14 mouse cellular contexts compared by ENCODE assay signal in genomic region chr11:101360651-101361113, GRCm38 (mm10). TPM values are rescaled to one million over a fixed set of nuclear protein-coding genes. Genes with fewer than 3 reads are reported as not detected.
DNase-seq lines count a peak whose midpoint lies in the region; ATAC-seq and TF ChIP-seq lines count a peak whose summit lies in the region.
"Had no signal": no experiment of that assay in that cellular context is flagged by ENCODE, and none has a peak within 500 bp of the region (broad histone marks: within the 10 kb centered on the region; RNA-seq: fewer than 3 reads in every experiment).

No protein-coding gene starts in this region.

- no peaks in the 10 kb centered on the region for H3K36me3 ChIP-seq in hindbrain, postnatal 0 days (ENCODE audit: insufficient read depth, low read length)
- no peaks in the 10 kb centered on the region for H3K36me3 ChIP-seq in hindbrain, embryonic 11.5 days (ENCODE audit: control insufficient read depth, insufficient read depth, low read length)
- no peaks in the 10 kb centered on the region for H3K36me3 ChIP-seq in myocyte (ENCODE audit: control insufficient read depth, insufficient read depth)
- H3K36me3 ChIP-seq: neural tube, embryonic 13.5 days had no signal

- H3K27me3 ChIP-seq in hindbrain, postnatal 0 days (ENCODE audit: insufficient read depth, low read length), result no peaks in the 10 kb centered on the region
- no peaks in the 10 kb centered on the region for H3K27me3 ChIP-seq in hindbrain, embryonic 11.5 days (ENCODE audit: control insufficient read depth, insufficient read depth, low read length)
- H3K27me3 ChIP-seq in myocyte (ENCODE audit: control insufficient read depth, insufficient read depth, insufficient read length), result peaks cover 19% of the 10 kb centered on the region
- H3K27me3 ChIP-seq: neural tube, embryonic 13.5 days had no signal

- H3K4me1 ChIP-seq in hindbrain, postnatal 0 days (ENCODE audit: insufficient read depth, low read length), result no peaks in the 10 kb centered on the region
- no peaks in the 10 kb centered on the region for H3K4me1 ChIP-seq in hindbrain, embryonic 11.5 days (replicated peaks; ENCODE audit: control insufficient read depth, insufficient read depth, low read length)
- H3K4me1 ChIP-seq in brown adipose tissue, adult 24 weeks (ENCODE audit: control insufficient read depth, insufficient read depth, insufficient read length, low read length), result peaks cover 16% of the 10 kb centered on the region; the same call in 1 of the 2 replicates
- H3K4me1 ChIP-seq: neural tube, embryonic 13.5 days had no signal

- TF ChIP-seq POLR2A in myocyte (IDR thresholded peaks at IDR 0.05; ENCODE audit: insufficient read length, low read depth), result no peak

- no peak overlapping the region for H3K9ac ChIP-seq in hindbrain, postnatal 0 days (replicated peaks; ENCODE audit: low read length)
- H3K9ac ChIP-seq in hindbrain, embryonic 11.5 days (ENCODE audit: low read depth, low read length), result no peak overlapping the region
- H3K9ac ChIP-seq: neural tube, embryonic 13.5 days had no signal

- no peak overlapping the region for H3ac ChIP-seq in myocyte (ENCODE audit: control insufficient read depth, insufficient read length)

- no peak overlapping the region for H3K4me3 ChIP-seq in hindbrain, postnatal 0 days (ENCODE audit: low read length)
- H3K4me3 ChIP-seq in hindbrain, embryonic 11.5 days (ENCODE audit: low read depth, low read length), result no peak overlapping the region
- no peak overlapping the region for H3K4me3 ChIP-seq in brown adipose tissue, adult 24 weeks (ENCODE audit: insufficient read depth, low read depth, low read length)
- H3K4me3 ChIP-seq in myocyte, result no peak overlapping the region
- H3K4me3 ChIP-seq: erythroblast, embryonic 14.5 days; neural tube, embryonic 13.5 days had no signal

- H3K27ac ChIP-seq in hindbrain, postnatal 0 days, result peak overlapping the region; percentile 33; the same call in 1 of the 2 replicates
- H3K27ac ChIP-seq in hindbrain, embryonic 11.5 days (ENCODE audit: low read depth, low read length), result no peak overlapping the region
- H3K27ac ChIP-seq in brown adipose tissue, adult 24 weeks (replicated peaks; ENCODE audit: low read depth, low read length), result peak overlapping the region; percentile 49
- H3K27ac ChIP-seq: macrophage; neural tube, embryonic 13.5 days had no signal

- no peak overlapping the region for H3K4me2 ChIP-seq in hindbrain, postnatal 0 days (ENCODE audit: low read depth, low read length)
- H3K4me2 ChIP-seq in hindbrain, embryonic 11.5 days (replicated peaks; ENCODE audit: low read depth, low read length), result no peak overlapping the region
- H3K4me2 ChIP-seq in myocyte (ENCODE audit: low read depth), result no peak overlapping the region
- H3K4me2 ChIP-seq: neural tube, embryonic 13.5 days had no signal

- TF ChIP-seq CTCF in hindbrain, postnatal 0 days (IDR thresholded peaks at IDR 0.05; ENCODE audit: low read depth), result no peak

- H3K9me3 ChIP-seq in hindbrain, postnatal 0 days (ENCODE audit: low read length), result no peaks in the 10 kb centered on the region
- no peaks in the 10 kb centered on the region for H3K9me3 ChIP-seq in hindbrain, embryonic 11.5 days (ENCODE audit: control insufficient read depth, low read length)
- H3K9me3 ChIP-seq: neural tube, embryonic 13.5 days had no signal

- no peak for ATAC-seq in hindbrain, postnatal 0 days
- ATAC-seq in hindbrain, embryonic 11.5 days (ENCODE audit: low FRiP score), result no peak
- no peak for ATAC-seq in erythroblast, adult 5-6 weeks (replicated peaks; ENCODE audit: low FRiP score, poor library complexity, severe bottlenecking)

- intact Hi-C loops in heart, postnatal 25 days (cut with DNase I), result loop anchor here (2.0 kb wide), 1 partner anchor 32 kb away; no protein-coding TSS in a partner anchor
- intact Hi-C loops in left cerebral cortex, postnatal 25 days (cut with DNase I), result no loop called here

- 60% methylated on average over 3 of the region's 3 CpGs for WGBS in hindbrain, postnatal 0 days
- WGBS in hindbrain, embryonic 11.5 days, result 58% methylated on average over 3 of the region's 3 CpGs

- H3K79me2 ChIP-seq in myocyte (ENCODE audit: control insufficient read depth, insufficient read depth), result no peaks in the 10 kb centered on the region

- DNase-seq in hindbrain, postnatal 0 days (ENCODE audit: low spot score), result no peak
- DNase-seq in hindbrain, embryonic 11.5 days (ENCODE audit: low spot score), result no peak
- DNase-seq in heart, postnatal 25 days (ENCODE audit: low spot score), result peak; percentile 35
- DNase-seq in left cerebral cortex, postnatal 25 days (ENCODE audit: low spot score in 2 of 2), result no peak
- no peak for DNase-seq in testis, postnatal 14 days (ENCODE audit: low spot score)
- DNase-seq: cerebellum, postnatal 10 days; right cerebral cortex, postnatal 4 days had no signal

TF ChIP-seq in myocyte, 11 proteins besides CTCF, POLR2A, EP300 and RAD21:
- TF ChIP-seq USF1 (IDR thresholded peaks at IDR 0.05; ENCODE audit: low read depth) (peak; percentile 71), SRF (IDR thresholded peaks at IDR 0.05; ENCODE audit: control insufficient read depth, insufficient read length, low read depth) (no peak)

RNA-seq across cellular contexts. Expression of gene G6pc, which starts 6.7 kb away (rescaled TPM):
- 0.26 TPM in 1 of 2 replicates, not detected in the other for total RNA-seq in hindbrain, postnatal 0 days (2014; rRNA removed)
- polyA plus RNA-seq in hindbrain, postnatal 0 days (2015; fragmentation: Nextera tagmentation; extraction: Ambion mirVana), result not detected in 2 replicates
- not detected in 2 replicates for polyA plus RNA-seq in hindbrain, embryonic 11.5 days (2014; fragmentation: Nextera tagmentation; extraction: Ambion mirVana)
- not detected in 2 replicates for polyA plus RNA-seq in brown adipose tissue, adult 24 weeks (2012; ENCODE audit: insufficient read depth, insufficient read length, missing spikeins)
- total RNA-seq in heart, postnatal 25 days (2021), result not detected
- not detected for polyA plus RNA-seq in myocyte (2012; fragmentation: generic; extraction: Trizol)
- under 1 TPM in 1 of 2 experiments, not detected in 1; 0.14 TPM for total RNA-seq in left cerebral cortex, postnatal 25 days (2021)
- total RNA-seq in erythroblast, adult 5-6 weeks (2015; ENCODE audit: low replicate concordance), result not detected in 2 replicates
- 0.70 TPM in 1 of 2 replicates, not detected in the other for total RNA-seq in erythroblast, adult 5-6 weeks (2017; ENCODE audit: low replicate concordance)
- total RNA-seq: granulocyte monocyte progenitor cell, adult 5-6 weeks had no signal
- polyA plus RNA-seq: erythroblast, embryonic 14.5 days; macrophage; neural tube, embryonic 13.5 days had no signal

RNA-seq across cellular contexts. Expression of gene Aoc3, which starts 30.3 kb away (rescaled TPM):
- 0.36 and 0.47 TPM in 2 replicates for total RNA-seq in hindbrain, postnatal 0 days (2014; rRNA removed)
- 0.10 and 0.16 TPM in 2 replicates for polyA plus RNA-seq in hindbrain, postnatal 0 days (2015; fragmentation: Nextera tagmentation; extraction: Ambion mirVana)
- polyA plus RNA-seq in hindbrain, embryonic 11.5 days (2014; fragmentation: Nextera tagmentation; extraction: Ambion mirVana), result 0.10 TPM in 1 of 2 replicates, not detected in the other
- polyA plus RNA-seq in brown adipose tissue, adult 24 weeks (2012; ENCODE audit: insufficient read depth, insufficient read length, missing spikeins), result 156 and 209 TPM in 2 replicates
- 10 to 100 TPM; 13.9 to 18.5 TPM for total RNA-seq in heart, postnatal 25 days (2021)
- polyA plus RNA-seq in myocyte (2012; fragmentation: generic; extraction: Trizol), result 0.02 TPM
- total RNA-seq in left cerebral cortex, postnatal 25 days (2021), result under 1 TPM; 0.69 to 0.73 TPM
- 4.0 and 6.9 TPM in 2 replicates for total RNA-seq in erythroblast, adult 5-6 weeks (2015; ENCODE audit: low replicate concordance)
- 2.9 and 6.6 TPM in 2 replicates for total RNA-seq in erythroblast, adult 5-6 weeks (2017; ENCODE audit: low replicate concordance)
- total RNA-seq: granulocyte monocyte progenitor cell, adult 5-6 weeks had no signal
- polyA plus RNA-seq: macrophage; neural tube, embryonic 13.5 days had no signal

RNA-seq across cellular contexts. Expression of gene Aoc2, which starts 35.8 kb away (rescaled TPM):
- 3.8 and 4.1 TPM in 2 replicates for total RNA-seq in hindbrain, postnatal 0 days (2014; rRNA removed)
- polyA plus RNA-seq in hindbrain, postnatal 0 days (2015; fragmentation: Nextera tagmentation; extraction: Ambion mirVana), result 0.59 and 0.63 TPM in 2 replicates
- 1.4 and 1.8 TPM in 2 replicates for polyA plus RNA-seq in hindbrain, embryonic 11.5 days (2014; fragmentation: Nextera tagmentation; extraction: Ambion mirVana)
- polyA plus RNA-seq in brown adipose tissue, adult 24 weeks (2012; ENCODE audit: insufficient read depth, insufficient read length, missing spikeins), result 0.55 TPM in 1 of 2 replicates, not detected in the other
- 1 to 10 TPM; 1.8 to 2.2 TPM for total RNA-seq in heart, postnatal 25 days (2021)
- polyA plus RNA-seq in myocyte (2012; fragmentation: generic; extraction: Trizol), result 1.2 TPM
- total RNA-seq in left cerebral cortex, postnatal 25 days (2021), result 1 to 10 TPM; 4.8 to 7.4 TPM
- 47.1 and 65.0 TPM in 2 replicates for total RNA-seq in erythroblast, adult 5-6 weeks (2015; ENCODE audit: low replicate concordance)
- 44.1 and 45.0 TPM in 2 replicates for total RNA-seq in erythroblast, adult 5-6 weeks (2017; ENCODE audit: low replicate concordance)

RNA-seq across cellular contexts. Expression of gene Psme3, which starts 44.7 kb away (rescaled TPM):
- total RNA-seq in hindbrain, postnatal 0 days (2014; rRNA removed), result 68.3 and 71.1 TPM in 2 replicates
- polyA plus RNA-seq in hindbrain, postnatal 0 days (2015; fragmentation: Nextera tagmentation; extraction: Ambion mirVana), result 78.2 and 83.9 TPM in 2 replicates
- polyA plus RNA-seq in hindbrain, embryonic 11.5 days (2014; fragmentation: Nextera tagmentation; extraction: Ambion mirVana), result 138 and 143 TPM in 2 replicates
- polyA plus RNA-seq in brown adipose tissue, adult 24 weeks (2012; ENCODE audit: insufficient read depth, insufficient read length, missing spikeins), result 58.0 and 79.6 TPM in 2 replicates
- 10 to 100 TPM; 80.6 to 88.8 TPM for total RNA-seq in heart, postnatal 25 days (2021)
- 89.0 TPM for polyA plus RNA-seq in myocyte (2012; fragmentation: generic; extraction: Trizol)
- total RNA-seq in left cerebral cortex, postnatal 25 days (2021), result 100 to 1,000 TPM; 114 to 116 TPM
- 797 and 835 TPM in 2 replicates for total RNA-seq in erythroblast, adult 5-6 weeks (2015; ENCODE audit: low replicate concordance)
- total RNA-seq in erythroblast, adult 5-6 weeks (2017; ENCODE audit: low replicate concordance), result 707 and 918 TPM in 2 replicates

RNA-seq across cellular contexts. Expression of gene Aarsd1, which starts 56.7 kb away (rescaled TPM):
- 62.5 and 69.4 TPM in 2 replicates for total RNA-seq in hindbrain, postnatal 0 days (2014; rRNA removed)
- 89.9 and 91.6 TPM in 2 replicates for polyA plus RNA-seq in hindbrain, postnatal 0 days (2015; fragmentation: Nextera tagmentation; extraction: Ambion mirVana)
- polyA plus RNA-seq in hindbrain, embryonic 11.5 days (2014; fragmentation: Nextera tagmentation; extraction: Ambion mirVana), result 90.9 and 97.5 TPM in 2 replicates
- 20.2 and 30.5 TPM in 2 replicates for polyA plus RNA-seq in brown adipose tissue, adult 24 weeks (2012; ENCODE audit: insufficient read depth, insufficient read length, missing spikeins)
- total RNA-seq in heart, postnatal 25 days (2021), result 10 to 100 TPM; 20.7 to 22.8 TPM
- polyA plus RNA-seq in myocyte (2012; fragmentation: generic; extraction: Trizol), result 31.2 TPM
- total RNA-seq in left cerebral cortex, postnatal 25 days (2021), result 10 to 100 TPM; 38.7 to 40.1 TPM
- total RNA-seq in erythroblast, adult 5-6 weeks (2015; ENCODE audit: low replicate concordance), result 2.9 and 5.2 TPM in 2 replicates
- 4.6 and 17.4 TPM in 2 replicates for total RNA-seq in erythroblast, adult 5-6 weeks (2017; ENCODE audit: low replicate concordance)
